In genomic region chr2:126424714-126425113, GRCm38 (mm10) we compare ENCODE assay signal across 16 mouse cellular contexts.
DNase-seq lines count a peak whose midpoint lies in the region; ATAC-seq and TF ChIP-seq lines count a peak whose summit lies in the region.
"Had no signal": no experiment of that assay in that cellular context is flagged by ENCODE, and none has a peak within 500 bp of the region (broad histone marks: within the 10 kb centered on the region; RNA-seq: fewer than 3 reads in every experiment).

No protein-coding gene starts in this region.

- no peaks in the 10 kb centered on the region for H3K9me3 ChIP-seq in hindbrain, embryonic 15.5 days
- H3K9me3 ChIP-seq in hindbrain, embryonic 11.5 days (ENCODE audit: control insufficient read depth, low read length) = no peaks in the 10 kb centered on the region
- H3K9me3 ChIP-seq: embryonic facial prominence, embryonic 15.5 days; heart, embryonic 12.5 days; neural tube, embryonic 12.5 days had no signal

- H3K79me3 ChIP-seq in C2C12 (ENCODE audit: low read depth) = no peaks in the 10 kb centered on the region

- no peak for TF ChIP-seq CTCF in C2C12 (IDR thresholded peaks at IDR 0.05; ENCODE audit: control insufficient read depth, insufficient read depth, insufficient read length)
- no peak for TF ChIP-seq CTCF in gastrocnemius, adult 2 months (IDR thresholded peaks at IDR 0.05)

- no peak overlapping the region for H3ac ChIP-seq in C2C12 (ENCODE audit: control insufficient read depth, insufficient read length, low read depth)

- ATAC-seq in hindbrain, embryonic 15.5 days (ENCODE audit: low FRiP score, low read depth) = peak; percentile 30; the same call in 1 of the 2 replicates
- no peak for ATAC-seq in hindbrain, embryonic 11.5 days (ENCODE audit: low FRiP score)

- no peaks in the 10 kb centered on the region for H3K27me3 ChIP-seq in hindbrain, embryonic 15.5 days
- H3K27me3 ChIP-seq in hindbrain, embryonic 11.5 days (ENCODE audit: control insufficient read depth, insufficient read depth, low read length) = no peaks in the 10 kb centered on the region
- H3K27me3 ChIP-seq in C2C12 (ENCODE audit: control insufficient read depth, insufficient read depth, insufficient read length) = no peaks in the 10 kb centered on the region
- H3K27me3 ChIP-seq: embryonic facial prominence, embryonic 15.5 days; heart, embryonic 12.5 days; neural tube, embryonic 12.5 days had no signal

- no peak overlapping the region for H3K9ac ChIP-seq in hindbrain, embryonic 15.5 days
- H3K9ac ChIP-seq in hindbrain, embryonic 11.5 days (ENCODE audit: low read depth, low read length) = no peak overlapping the region
- H3K9ac ChIP-seq: embryonic facial prominence, embryonic 15.5 days; heart, embryonic 12.5 days; neural tube, embryonic 12.5 days had no signal

- no peaks in the 10 kb centered on the region for H3K36me3 ChIP-seq in hindbrain, embryonic 15.5 days
- H3K36me3 ChIP-seq in hindbrain, embryonic 11.5 days (ENCODE audit: control insufficient read depth, insufficient read depth, low read length) = no peaks in the 10 kb centered on the region
- H3K36me3 ChIP-seq in C2C12 (ENCODE audit: control insufficient read depth, insufficient read depth) = no peaks in the 10 kb centered on the region
- H3K36me3 ChIP-seq: embryonic facial prominence, embryonic 15.5 days; heart, embryonic 12.5 days; neural tube, embryonic 12.5 days had no signal

- H3K4me1 ChIP-seq in hindbrain, embryonic 15.5 days (replicated peaks) = no peaks in the 10 kb centered on the region
- no peaks in the 10 kb centered on the region for H3K4me1 ChIP-seq in hindbrain, embryonic 11.5 days (replicated peaks; ENCODE audit: control insufficient read depth, insufficient read depth, low read length)
- H3K4me1 ChIP-seq: embryonic facial prominence, embryonic 15.5 days; heart, embryonic 12.5 days; neural tube, embryonic 12.5 days had no signal

- no peaks in the 10 kb centered on the region for H3K79me2 ChIP-seq in C2C12 (ENCODE audit: control insufficient read depth, insufficient read depth)

- H3K4me2 ChIP-seq in hindbrain, embryonic 15.5 days = no peak overlapping the region
- H3K4me2 ChIP-seq in hindbrain, embryonic 11.5 days (replicated peaks; ENCODE audit: low read depth, low read length) = no peak overlapping the region
- H3K4me2 ChIP-seq: embryonic facial prominence, embryonic 15.5 days; heart, embryonic 12.5 days; neural tube, embryonic 12.5 days had no signal

- intact Hi-C loops in gastrocnemius, adult 2 months (cut with DNase I) = no loop called here

- DNase-seq in hindbrain, embryonic 11.5 days (ENCODE audit: low spot score) = no peak
- DNase-seq in brain, adult 2 months (ENCODE audit: low read depth, low spot score) = peak; percentile 43
- peak; percentile 20 for DNase-seq in fibroblast of lung, adult 2 months (ENCODE audit: low read depth)
- DNase-seq in right cerebral cortex, postnatal 4 days = no peak
- DNase-seq in gastrocnemius, adult 2 months = no peak
- DNase-seq: adrenal gland, adult 8-10 months; heart, postnatal 14 days; kidney, adult 2 months; kidney, postnatal 10 days; lung, adult 2 months; thymus, postnatal 14 days had no signal

- WGBS in hindbrain, embryonic 15.5 days = 73% methylated on average over 8 of the region's 8 CpGs
- 87% methylated on average over 8 of the region's 8 CpGs for WGBS in hindbrain, embryonic 11.5 days

- H3K4me3 ChIP-seq in hindbrain, embryonic 15.5 days = no peak overlapping the region
- H3K4me3 ChIP-seq in hindbrain, embryonic 11.5 days (ENCODE audit: low read depth, low read length) = no peak overlapping the region
- no peak overlapping the region for H3K4me3 ChIP-seq in C2C12 (ENCODE audit: insufficient read depth, poor library complexity, severe bottlenecking)
- no peak overlapping the region for H3K4me3 ChIP-seq in gastrocnemius, adult 2 months
- H3K4me3 ChIP-seq: embryonic facial prominence, embryonic 15.5 days; heart, embryonic 12.5 days; neural tube, embryonic 12.5 days had no signal

- H3K27ac ChIP-seq in hindbrain, embryonic 15.5 days (replicated peaks) = no peak overlapping the region
- no peak overlapping the region for H3K27ac ChIP-seq in hindbrain, embryonic 11.5 days (ENCODE audit: low read depth, low read length)
- no peak overlapping the region for H3K27ac ChIP-seq in gastrocnemius, adult 2 months
- H3K27ac ChIP-seq: embryonic facial prominence, embryonic 15.5 days; neural tube, embryonic 12.5 days had no signal

TF ChIP-seq in C2C12, 6 proteins besides CTCF, POLR2A, EP300 and RAD21:
- TF ChIP-seq CEBPB (IDR thresholded peaks at IDR 0.05; ENCODE audit: low read depth) = no peak
- no peak for TF ChIP-seq MYOD1 (IDR thresholded peaks at IDR 0.05; ENCODE audit: control insufficient read depth, insufficient read length, low read depth)
- no peak for TF ChIP-seq FOSL1 (IDR thresholded peaks at IDR 0.05; ENCODE audit: insufficient read depth, low read length, poor library complexity, severe bottlenecking)
- no peak for TF ChIP-seq MYOG (IDR thresholded peaks at IDR 0.05; ENCODE audit: control insufficient read depth, extremely low read depth, insufficient read length)
- peak; percentile 42 for TF ChIP-seq USF1 (IDR thresholded peaks at IDR 0.05; ENCODE audit: low read depth)
TF ChIP-seq in C2C12: peak in this region for 1.

Comparison
In these comparisons a context has a peak if more than half of its experiments do, and no peak if none do; other contexts are left out.
1. DNase-seq: peak in brain, adult 2 months (single experiment) and fibroblast of lung, adult 2 months (single experiment); none in hindbrain, embryonic 11.5 days (single experiment), right cerebral cortex, postnatal 4 days (single experiment) and gastrocnemius, adult 2 months (single experiment).